Comparison of ENCODE assay signal across 9 mouse cellular contexts in the genomic region with DNA sequence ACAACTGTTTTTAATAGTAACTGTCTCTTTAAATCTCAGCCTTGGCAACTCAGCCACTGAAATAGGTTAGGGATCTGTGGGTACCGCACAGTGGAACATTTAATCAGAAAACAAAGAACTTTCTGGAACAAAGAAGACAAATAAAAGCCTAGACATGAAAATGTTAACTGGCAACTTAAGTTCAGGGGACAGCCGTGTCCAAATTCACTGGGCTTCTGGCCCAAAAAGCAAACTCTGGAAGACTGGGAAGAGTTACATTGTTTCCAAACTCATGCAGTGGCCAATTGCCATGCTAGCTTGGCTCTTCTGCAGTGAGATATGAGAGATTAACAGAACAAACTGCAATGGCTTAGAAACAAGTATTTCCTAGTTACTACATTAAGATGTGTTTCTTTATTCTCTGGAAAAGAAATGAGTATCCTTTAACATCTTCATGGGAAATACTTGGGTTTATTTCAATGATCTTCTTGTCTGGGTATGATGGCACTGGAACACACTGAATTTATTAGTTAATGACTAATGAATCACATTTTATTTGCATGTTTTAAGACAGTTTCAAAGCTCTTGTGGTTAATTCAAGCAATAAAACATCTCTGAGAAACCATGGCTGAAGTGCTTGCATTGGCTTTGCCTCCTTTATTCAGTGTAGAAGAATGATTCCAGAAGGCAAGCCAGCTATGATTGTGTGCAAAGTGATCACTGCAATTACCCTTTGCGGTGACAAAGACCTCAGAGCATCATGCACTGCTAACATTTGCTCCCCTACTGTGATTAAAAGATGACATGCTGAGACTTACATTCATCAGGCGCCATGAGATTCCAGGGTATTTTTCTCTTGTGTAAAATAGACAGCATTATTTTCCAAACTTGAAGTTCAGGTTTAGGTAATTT.
DNase-seq lines count a peak whose midpoint lies in the region; ATAC-seq lines count a peak whose summit lies in the region.
"Had no signal": no experiment of that assay in that cellular context is flagged by ENCODE, and none has a peak within 500 bp of the region (broad histone marks: within the 10 kb centered on the region; RNA-seq: fewer than 3 reads in every experiment).

No protein-coding gene starts in this region.

- H3K9me3 ChIP-seq in hindbrain, embryonic 16.5 days (ENCODE audit: control insufficient read depth, low read length) = no peaks in the 10 kb centered on the region
- H3K9me3 ChIP-seq in hindbrain, embryonic 12.5 days (replicated peaks) = no peaks in the 10 kb centered on the region
- H3K9me3 ChIP-seq in intestine, embryonic 15.5 days = no peaks in the 10 kb centered on the region
- H3K9me3 ChIP-seq in liver, embryonic 12.5 days (replicated peaks) = no peaks in the 10 kb centered on the region

- peak; percentile 86 for ATAC-seq in hindbrain, embryonic 16.5 days
- no peak for ATAC-seq in hindbrain, embryonic 12.5 days (ENCODE audit: low FRiP score)
- ATAC-seq in intestine, embryonic 15.5 days = no peak
- no peak for ATAC-seq in liver, embryonic 12.5 days

- WGBS in hindbrain, embryonic 16.5 days = 37% methylated on average over 4 of the region's 4 CpGs
- 40% methylated on average over 4 of the region's 4 CpGs for WGBS in hindbrain, embryonic 12.5 days
- WGBS in intestine, embryonic 15.5 days = 76% methylated on average over 4 of the region's 4 CpGs
- 67% methylated on average over 4 of the region's 4 CpGs for WGBS in liver, embryonic 12.5 days (ENCODE audit: insufficient replicate concordance)

- no peaks in the 10 kb centered on the region for H3K27me3 ChIP-seq in hindbrain, embryonic 16.5 days (replicated peaks; ENCODE audit: control insufficient read depth, insufficient read depth, low read length)
- no peaks in the 10 kb centered on the region for H3K27me3 ChIP-seq in hindbrain, embryonic 12.5 days
- no peaks in the 10 kb centered on the region for H3K27me3 ChIP-seq in intestine, embryonic 15.5 days (replicated peaks)
- no peaks in the 10 kb centered on the region for H3K27me3 ChIP-seq in liver, embryonic 12.5 days (replicated peaks)

- no peak overlapping the region for H3K4me3 ChIP-seq in hindbrain, embryonic 16.5 days (ENCODE audit: low read length)
- no peak overlapping the region for H3K4me3 ChIP-seq in hindbrain, embryonic 12.5 days
- H3K4me3 ChIP-seq in intestine, embryonic 15.5 days (replicated peaks) = no peak overlapping the region
- H3K4me3 ChIP-seq in liver, embryonic 12.5 days = no peak overlapping the region
- H3K4me3 ChIP-seq: left cerebral cortex, adult 2 months had no signal

- no peak overlapping the region for H3K27ac ChIP-seq in hindbrain, embryonic 16.5 days (ENCODE audit: low read depth, low read length)
- H3K27ac ChIP-seq in hindbrain, embryonic 12.5 days = no peak overlapping the region
- H3K27ac ChIP-seq in intestine, embryonic 15.5 days = no peak overlapping the region
- no peak overlapping the region for H3K27ac ChIP-seq in liver, embryonic 12.5 days
- H3K27ac ChIP-seq: left cerebral cortex, adult 2 months had no signal

- H3K36me3 ChIP-seq in hindbrain, embryonic 16.5 days (ENCODE audit: control insufficient read depth, insufficient read depth, low read length) = no peaks in the 10 kb centered on the region
- no peaks in the 10 kb centered on the region for H3K36me3 ChIP-seq in hindbrain, embryonic 12.5 days
- H3K36me3 ChIP-seq in intestine, embryonic 15.5 days = no peaks in the 10 kb centered on the region
- no peaks in the 10 kb centered on the region for H3K36me3 ChIP-seq in liver, embryonic 12.5 days

- no peaks in the 10 kb centered on the region for H3K4me1 ChIP-seq in hindbrain, embryonic 16.5 days (ENCODE audit: control insufficient read depth, insufficient read depth, low read depth, low read length)
- H3K4me1 ChIP-seq in hindbrain, embryonic 12.5 days = no peaks in the 10 kb centered on the region
- no peaks in the 10 kb centered on the region for H3K4me1 ChIP-seq in intestine, embryonic 15.5 days (replicated peaks)
- H3K4me1 ChIP-seq in liver, embryonic 12.5 days = no peaks in the 10 kb centered on the region

- no peak overlapping the region for H3K4me2 ChIP-seq in hindbrain, embryonic 16.5 days (ENCODE audit: low read length)
- H3K4me2 ChIP-seq in hindbrain, embryonic 12.5 days (replicated peaks) = no peak overlapping the region
- H3K4me2 ChIP-seq in intestine, embryonic 15.5 days (replicated peaks) = no peak overlapping the region
- no peak overlapping the region for H3K4me2 ChIP-seq in liver, embryonic 12.5 days

- no peak overlapping the region for H3K9ac ChIP-seq in hindbrain, embryonic 16.5 days (ENCODE audit: low read depth, low read length)
- no peak overlapping the region for H3K9ac ChIP-seq in hindbrain, embryonic 12.5 days
- no peak overlapping the region for H3K9ac ChIP-seq in intestine, embryonic 15.5 days
- no peak overlapping the region for H3K9ac ChIP-seq in liver, embryonic 12.5 days

- peak; percentile 15 for DNase-seq in urinary bladder, postnatal 25 days (ENCODE audit: low spot score)
- DNase-seq in urinary bladder, postnatal 10 days (ENCODE audit: low spot score) = no peak
- peak; percentile 66 for DNase-seq in heart, postnatal 4 days
- peak; percentile 8 to 64 for DNase-seq in urinary bladder, postnatal 36 days (ENCODE audit: low spot score in 2 of 2)
